Mouse (Mus musculus): ENCODE data around the gene Gpatch3. TPM values are rescaled to one million over a fixed set of nuclear protein-coding genes. Genes with fewer than 3 reads are reported as not detected.
A peak's percentile ranks its signal among the peaks of the same experiment; 100 is the strongest.

Gpatch3 gene
- polyA plus RNA-seq, 2 experiments = 8.0 to 8.1 TPM

DNA sequence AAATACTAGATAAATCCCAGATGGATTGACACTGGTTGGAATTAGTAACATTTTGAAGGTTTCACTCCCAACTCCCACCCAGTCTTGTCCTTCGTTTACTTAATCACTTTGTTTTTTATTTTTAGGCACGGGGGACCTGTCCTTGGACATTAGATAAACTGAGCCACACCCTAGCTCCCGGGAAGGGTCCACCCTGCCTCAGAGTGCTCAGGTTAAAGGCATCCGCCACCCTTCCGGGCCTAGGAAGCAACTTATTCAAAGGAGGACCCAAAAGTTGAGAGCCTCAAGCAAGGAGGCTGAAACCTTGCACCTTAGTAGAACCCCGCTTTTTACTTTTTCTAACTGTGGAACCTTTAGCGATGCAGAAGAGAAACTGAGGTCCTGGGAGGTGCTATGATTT lies 24.6 kb downstream of the Gpatch3 start:
- H3K36me3 ChIP-seq (ENCODE audit: control insufficient read depth, insufficient read depth, low read length) = peaks cover 11% of the 10 kb centered on the region
- peaks cover 35% of the 10 kb centered on the region for H3K27me3 ChIP-seq (ENCODE audit: control insufficient read depth, insufficient read depth, low read length)

DNA sequence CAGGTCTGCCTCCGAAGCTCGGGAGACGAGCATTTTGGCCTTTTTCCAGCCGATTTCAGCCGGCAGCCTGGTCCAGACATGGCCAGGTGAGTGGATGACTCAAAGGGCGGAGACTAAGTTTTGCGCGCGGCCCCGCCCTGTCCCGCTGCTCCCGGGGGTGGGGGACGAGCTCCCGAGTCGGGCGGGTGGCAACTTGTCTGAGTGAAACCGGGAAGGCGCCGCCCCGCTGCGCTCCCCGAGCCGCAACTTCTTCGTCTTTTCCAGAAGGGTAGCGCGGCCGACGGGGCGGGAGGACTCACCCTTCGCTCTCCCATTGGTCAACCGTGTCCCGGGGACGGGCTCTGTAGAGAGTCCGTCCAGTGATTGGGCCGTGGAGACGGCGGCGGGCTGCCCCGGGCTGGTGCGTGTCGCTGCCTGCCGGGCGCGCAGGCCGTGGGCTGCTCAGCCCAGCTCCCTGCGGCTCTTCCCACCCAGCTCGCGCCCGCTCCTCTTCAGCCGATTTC lies 25.1 kb downstream of the Gpatch3 start:
- DNase-seq (ENCODE audit: low spot score) = peak; percentile 91
- H3K4me3 ChIP-seq (replicated peaks; ENCODE audit: low read length) = peak overlapping the region; percentile 59
- H3K4me1 ChIP-seq (ENCODE audit: control insufficient read depth, insufficient read depth, low read length) = peaks cover 4% of the 10 kb centered on the region; the same call in 1 of the 2 replicates
- peaks cover 35% of the 10 kb centered on the region for H3K27me3 ChIP-seq (ENCODE audit: control insufficient read depth, insufficient read depth, low read length)
- ATAC-seq (ENCODE audit: low FRiP score, low read depth) = peak; percentile 93
- peak overlapping the region; percentile 75 for H3K4me2 ChIP-seq (replicated peaks; ENCODE audit: low read depth, low read length, severe bottlenecking)
- no peak for TF ChIP-seq POLR2A (IDR thresholded peaks at IDR 0.05; ENCODE audit: borderline replicate concordance, extremely low read depth, insufficient read depth, insufficient read length)
- H3K36me3 ChIP-seq (ENCODE audit: control insufficient read depth, insufficient read depth, low read length) = peaks cover 13% of the 10 kb centered on the region
- H3K27ac ChIP-seq (replicated peaks; ENCODE audit: low read depth, low read length) = no peak overlapping the region
- peak overlapping the region; percentile 58 for H3K9ac ChIP-seq (ENCODE audit: low read depth, low read length, severe bottlenecking)
- under 1% methylated on average over 49 of the region's 50 CpGs for WGBS
- no peaks in the 10 kb centered on the region for H3K9me3 ChIP-seq (ENCODE audit: control insufficient read depth, low read length)

More for the DNA sequence above, 24.6 kb downstream of the Gpatch3 start:
- 19% methylated on average over 7 of the region's 7 CpGs for WGBS
- Histone ChIP-seq H3K9me3 (ENCODE audit: control insufficient read depth, low read length) (no peaks in the 10 kb centered on the region), H3K27ac (replicated peaks; ENCODE audit: low read depth, low read length) (no peak overlapping the region), H3K9ac (ENCODE audit: low read depth, low read length, severe bottlenecking) (peak overlapping the region; percentile 58), H3K4me1 (ENCODE audit: control insufficient read depth, insufficient read depth, low read length) (peaks cover 4% of the 10 kb centered on the region; the same call in 1 of the 2 replicates), H3K4me3 (replicated peaks; ENCODE audit: low read length) (peak overlapping the region; percentile 59), H3K4me2 (replicated peaks; ENCODE audit: low read depth, low read length, severe bottlenecking) (peak overlapping the region; percentile 75)
- ATAC-seq (ENCODE audit: low FRiP score, low read depth) (no peak), DNase-seq (ENCODE audit: low spot score) (no peak)
- no peak for TF ChIP-seq POLR2A (IDR thresholded peaks at IDR 0.05; ENCODE audit: borderline replicate concordance, extremely low read depth, insufficient read depth, insufficient read length)

DNA sequence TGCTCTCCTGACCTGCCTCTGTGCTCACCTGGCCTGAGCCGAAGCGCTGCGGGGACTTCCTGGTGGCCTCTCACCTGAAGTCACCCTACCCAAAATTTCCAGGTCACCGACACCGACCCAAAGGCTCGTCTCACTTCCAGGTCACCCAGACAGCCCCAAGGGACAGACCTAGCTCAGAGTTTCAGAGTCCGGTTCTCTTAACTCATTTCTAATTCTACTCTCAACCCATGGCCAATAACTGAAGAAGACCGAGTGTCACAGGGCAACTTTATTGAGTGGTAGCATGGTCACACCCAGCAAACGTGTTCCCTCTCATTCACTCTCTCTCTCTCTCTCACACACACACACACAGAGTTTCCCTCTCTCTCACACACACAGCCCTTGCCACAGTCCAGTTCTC lies 25.8 kb downstream of the Gpatch3 start:
- H3K4me1 ChIP-seq (ENCODE audit: control insufficient read depth, insufficient read depth, low read length) = peaks cover 4% of the 10 kb centered on the region; the same call in 1 of the 2 replicates
- H3K4me2 ChIP-seq (replicated peaks; ENCODE audit: low read depth, low read length, severe bottlenecking) = peak overlapping the region; percentile 75
- TF ChIP-seq POLR2A (IDR thresholded peaks at IDR 0.05; ENCODE audit: borderline replicate concordance, extremely low read depth, insufficient read depth, insufficient read length) = no peak
- DNase-seq (ENCODE audit: low spot score) = no peak
- H3K9me3 ChIP-seq (ENCODE audit: control insufficient read depth, low read length) = no peaks in the 10 kb centered on the region
- H3K9ac ChIP-seq (ENCODE audit: low read depth, low read length, severe bottlenecking) = peak overlapping the region; percentile 58
- WGBS = 8% methylated on average over 9 of the region's 9 CpGs
- peak overlapping the region; percentile 59 for H3K4me3 ChIP-seq (replicated peaks; ENCODE audit: low read length)
- peaks cover 35% of the 10 kb centered on the region for H3K27me3 ChIP-seq (ENCODE audit: control insufficient read depth, insufficient read depth, low read length)
- H3K27ac ChIP-seq (replicated peaks; ENCODE audit: low read depth, low read length) = no peak overlapping the region
- no peak for ATAC-seq (ENCODE audit: low FRiP score, low read depth)
- peaks cover 16% of the 10 kb centered on the region for H3K36me3 ChIP-seq (ENCODE audit: control insufficient read depth, insufficient read depth, low read length)

DNA sequence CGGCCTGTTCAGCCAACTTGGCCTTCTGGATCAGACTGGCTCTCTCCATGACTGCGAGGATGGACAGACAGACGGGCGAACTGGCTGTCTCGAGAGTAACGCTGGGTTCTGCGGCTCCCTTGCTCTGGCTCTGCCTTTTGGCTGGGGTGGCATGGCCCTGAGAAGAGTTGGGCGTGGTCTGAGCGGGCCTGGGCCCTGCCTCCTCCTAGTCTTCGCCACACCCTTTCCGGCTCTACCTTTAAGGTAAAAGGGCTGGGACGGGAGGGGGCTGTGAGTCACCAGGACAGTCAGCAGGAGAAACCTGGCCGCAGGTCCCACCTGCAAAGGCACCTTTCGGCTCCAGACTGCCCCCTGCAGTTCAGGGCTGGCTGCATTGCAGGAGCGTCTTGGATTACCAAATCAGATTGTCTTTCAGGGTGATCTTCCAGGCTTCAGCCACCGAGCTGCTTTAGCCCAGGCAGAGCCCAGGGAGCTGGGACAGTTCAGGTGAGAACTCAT lies 27.2 kb downstream of the Gpatch3 start, which contains the start of gene Sfn:
TSS of gene Sfn (minus strand) at position 448 of the 498 bp plus-strand sequence.
- Histone ChIP-seq H3K9me3 (ENCODE audit: control insufficient read depth, low read length) (no peaks in the 10 kb centered on the region), H3K4me1 (ENCODE audit: control insufficient read depth, insufficient read depth, low read length) (peaks cover 4% of the 10 kb centered on the region; the same call in 1 of the 2 replicates), H3K9ac (ENCODE audit: low read depth, low read length, severe bottlenecking) (peak within 1 kb of the TSS; percentile 21; the same call in 1 of the 2 replicates), H3K36me3 (ENCODE audit: control insufficient read depth, insufficient read depth, low read length) (peaks cover 30% of the 10 kb centered on the region), H3K27me3 (ENCODE audit: control insufficient read depth, insufficient read depth, low read length) (peaks cover 35% of the 10 kb centered on the region), H3K27ac (replicated peaks; ENCODE audit: low read depth, low read length) (no peak within 1 kb of the TSS), H3K4me3 (replicated peaks; ENCODE audit: low read length) (peak within 1 kb of the TSS; percentile 19), H3K4me2 (replicated peaks; ENCODE audit: low read depth, low read length, severe bottlenecking) (peak within 1 kb of the TSS; percentile 32; the same call in 1 of the 2 replicates)
- TF ChIP-seq POLR2A (IDR thresholded peaks at IDR 0.05; ENCODE audit: borderline replicate concordance, extremely low read depth, insufficient read depth, insufficient read length) = 0 out of 2 replicates have a peak, but pooled peaks have one; percentile 43
- ATAC-seq (ENCODE audit: low FRiP score, low read depth) (0 out of 2 replicates have a peak, but pooled peaks have one; percentile 9), DNase-seq (ENCODE audit: low spot score) (peak; percentile 70)
- WGBS = 2% methylated on average over 16 of the region's 16 CpGs

DNA sequence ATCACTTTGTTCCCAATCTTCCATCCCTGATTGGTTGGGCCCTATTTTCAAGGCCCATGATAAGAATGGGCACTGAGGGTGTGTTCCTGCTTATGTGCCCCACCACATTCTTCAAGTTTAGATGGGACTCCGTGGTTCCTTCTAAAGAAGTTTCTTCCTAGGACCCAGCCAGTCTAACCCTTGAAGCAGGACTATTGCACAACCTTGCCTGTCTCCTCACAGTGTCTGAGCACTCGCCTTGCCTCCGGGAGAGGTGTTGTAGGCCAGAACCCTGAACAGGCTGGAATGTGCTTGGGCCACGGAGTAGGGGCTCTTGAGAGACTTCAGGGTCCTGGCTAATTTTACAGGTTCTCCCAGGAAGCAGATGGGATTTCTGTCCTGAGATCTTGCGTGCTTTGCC lies 28.5 kb downstream of the Gpatch3 start:
- peaks cover 33% of the 10 kb centered on the region for H3K27me3 ChIP-seq (ENCODE audit: control insufficient read depth, insufficient read depth, low read length)
- no peak for TF ChIP-seq POLR2A (IDR thresholded peaks at IDR 0.05; ENCODE audit: borderline replicate concordance, extremely low read depth, insufficient read depth, insufficient read length)
- peaks cover 4% of the 10 kb centered on the region; the same call in 1 of the 2 replicates for H3K4me1 ChIP-seq (ENCODE audit: control insufficient read depth, insufficient read depth, low read length)
- no peak overlapping the region for H3K9ac ChIP-seq (ENCODE audit: low read depth, low read length, severe bottlenecking)
- H3K4me2 ChIP-seq (replicated peaks; ENCODE audit: low read depth, low read length, severe bottlenecking) = no peak overlapping the region
- H3K36me3 ChIP-seq (ENCODE audit: control insufficient read depth, insufficient read depth, low read length) = peaks cover 42% of the 10 kb centered on the region
- DNase-seq (ENCODE audit: low spot score) = no peak
- WGBS = 82% methylated on average over 5 of the region's 5 CpGs
- H3K27ac ChIP-seq (replicated peaks; ENCODE audit: low read depth, low read length) = no peak overlapping the region
- no peak for ATAC-seq (ENCODE audit: low FRiP score, low read depth)
- no peak overlapping the region for H3K4me3 ChIP-seq (replicated peaks; ENCODE audit: low read length)
- no peaks in the 10 kb centered on the region for H3K9me3 ChIP-seq (ENCODE audit: control insufficient read depth, low read length)
